ENCODE assay signal across 8 mouse cellular contexts in genomic region chr6:149409845-149410244, GRCm38 (mm10). TPM values are rescaled to one million over a fixed set of nuclear protein-coding genes. Genes with fewer than 3 reads are reported as not detected.
A peak's percentile ranks its signal among the peaks of the same experiment; 100 is the strongest.
DNase-seq lines count a peak whose midpoint lies in the region; ATAC-seq and TF ChIP-seq lines count a peak whose summit lies in the region.

No protein-coding gene starts in this region.

- peak overlapping the region; percentile 71 for H3K4me3 ChIP-seq in heart, embryonic 12.5 days
- peak overlapping the region; percentile 49 for H3K4me3 ChIP-seq in G1E (ENCODE audit: low read depth, low read length)
- H3K4me3 ChIP-seq in forebrain, embryonic 16.5 days (replicated peaks; ENCODE audit: low read length), result peak overlapping the region; percentile 80
- H3K4me3 ChIP-seq in midbrain, embryonic 10.5 days, result peak overlapping the region; percentile 80

- H3K4me1 ChIP-seq in heart, embryonic 12.5 days (replicated peaks), result 0 out of 2 replicates have a peak, but pooled peaks cover 7% of the 10 kb centered on the region
- H3K4me1 ChIP-seq in G1E (ENCODE audit: insufficient read depth, low read depth, low read length), result peaks cover 12% of the 10 kb centered on the region
- H3K4me1 ChIP-seq in forebrain, embryonic 16.5 days (replicated peaks; ENCODE audit: control insufficient read depth, insufficient read depth, low read length), result peaks cover 12% of the 10 kb centered on the region
- peaks cover 23% of the 10 kb centered on the region for H3K4me1 ChIP-seq in midbrain, embryonic 10.5 days

- no peaks in the 10 kb centered on the region for H3K9me3 ChIP-seq in heart, embryonic 12.5 days (replicated peaks)
- no peaks in the 10 kb centered on the region for H3K9me3 ChIP-seq in G1E (replicated peaks)
- no peaks in the 10 kb centered on the region for H3K9me3 ChIP-seq in forebrain, embryonic 16.5 days (ENCODE audit: control insufficient read depth, low read length)
- no peaks in the 10 kb centered on the region for H3K9me3 ChIP-seq in midbrain, embryonic 10.5 days (replicated peaks)

- no peak for DNase-seq in heart, adult 9 months (ENCODE audit: low spot score in 2 of 2)
- DNase-seq in G1E (ENCODE audit: low spot score), result peak; percentile 3
- DNase-seq in midbrain, embryonic 10.5 days (ENCODE audit: low spot score), result no peak
- DNase-seq in B cell, adult 2 months, result no peak
- no peak for DNase-seq in urinary bladder, postnatal 36 days (ENCODE audit: low spot score in 2 of 2)
- no peak for DNase-seq in MN1 (ENCODE audit: low spot score)

- H3K27ac ChIP-seq in heart, embryonic 12.5 days (ENCODE audit: poor library complexity, severe bottlenecking), result no peak overlapping the region
- H3K27ac ChIP-seq in forebrain, embryonic 16.5 days (ENCODE audit: low read length), result peak overlapping the region; percentile 89
- H3K27ac ChIP-seq in midbrain, embryonic 10.5 days (replicated peaks), result peak overlapping the region; percentile 93; the same call in 1 of the 2 replicates

- H3K27me3 ChIP-seq in heart, embryonic 12.5 days (replicated peaks), result no peaks in the 10 kb centered on the region
- H3K27me3 ChIP-seq in G1E (ENCODE audit: insufficient read depth, low read length), result peaks cover 3% of the 10 kb centered on the region; the same call in 1 of the 2 replicates
- H3K27me3 ChIP-seq in forebrain, embryonic 16.5 days (replicated peaks; ENCODE audit: control insufficient read depth, insufficient read depth, low read length), result no peaks in the 10 kb centered on the region
- 0 out of 2 replicates have a peak, but pooled peaks cover 6% of the 10 kb centered on the region for H3K27me3 ChIP-seq in midbrain, embryonic 10.5 days (ENCODE audit: low read depth, poor library complexity, severe bottlenecking)

- no peak for ATAC-seq in heart, embryonic 12.5 days (ENCODE audit: insufficient number of reproducible peaks, low FRiP score)
- no peak for ATAC-seq in G1E (ENCODE audit: extremely low read depth, insufficient number of reproducible peaks, low FRiP score, poor library complexity, severe bottlenecking)
- ATAC-seq in forebrain, embryonic 16.5 days, result no peak

- H3K36me3 ChIP-seq in heart, embryonic 12.5 days, result no peaks in the 10 kb centered on the region
- no peaks in the 10 kb centered on the region for H3K36me3 ChIP-seq in G1E (replicated peaks)
- no peaks in the 10 kb centered on the region for H3K36me3 ChIP-seq in forebrain, embryonic 16.5 days (ENCODE audit: control insufficient read depth, insufficient read depth)
- 0 out of 2 replicates have a peak, but pooled peaks cover 4% of the 10 kb centered on the region for H3K36me3 ChIP-seq in midbrain, embryonic 10.5 days

- TF ChIP-seq CTCF in G1E (IDR thresholded peaks at IDR 0.05; ENCODE audit: low read depth, low read length), result no peak

- no peak overlapping the region for H3K9ac ChIP-seq in heart, embryonic 12.5 days
- H3K9ac ChIP-seq in forebrain, embryonic 16.5 days (replicated peaks; ENCODE audit: low read depth, low read length), result peak overlapping the region; percentile 83

- peak overlapping the region; percentile 81 for H3K4me2 ChIP-seq in heart, embryonic 12.5 days
- H3K4me2 ChIP-seq in forebrain, embryonic 16.5 days (ENCODE audit: low read length), result peak overlapping the region; percentile 76

- WGBS in heart, embryonic 12.5 days, result 25% methylated on average over 4 of the region's 4 CpGs
- WGBS in forebrain, embryonic 16.5 days, result 2% methylated on average over 4 of the region's 4 CpGs
- WGBS in midbrain, embryonic 10.5 days, result 19% methylated on average over 4 of the region's 4 CpGs

RNA-seq across cellular contexts. Expression of gene Bicd1, which starts 1.2 kb away (rescaled TPM):
- polyA plus RNA-seq in heart, embryonic 12.5 days (2016; fragmentation: Nextera tagmentation; extraction: Ambion mirVana), result 7.5 and 8.1 TPM in 2 replicates
- 14.0 and 14.9 TPM in 2 replicates for total RNA-seq in G1E (2014; fragmentation: Nextera tagmentation)
- total RNA-seq in G1E (2017), result 5.2 and 9.5 TPM in 2 replicates
- 0.80 and 0.89 TPM in 2 replicates for polyA plus RNA-seq in G1E (2012)
- polyA plus RNA-seq in forebrain, embryonic 16.5 days (2015; fragmentation: Nextera tagmentation; extraction: Ambion mirVana), result 32.4 and 41.7 TPM in 2 replicates
- 13.5 and 18.1 TPM in 2 replicates for polyA plus RNA-seq in midbrain, embryonic 10.5 days (2016; fragmentation: Nextera tagmentation; extraction: Ambion mirVana)
